Mouse (Mus musculus) spleen, postnatal 10 days (tissue): Measurements from ENCODE around the gene Fryl.

ENCODE experiments used
- DNase-seq, 2 experiments: peaks; one replicate each; pipeline ENCODE4 v3.0.0; 2021 to 2022; ENCODE audit warnings: low spot score in 2 of 2

Gene Fryl

DNA sequence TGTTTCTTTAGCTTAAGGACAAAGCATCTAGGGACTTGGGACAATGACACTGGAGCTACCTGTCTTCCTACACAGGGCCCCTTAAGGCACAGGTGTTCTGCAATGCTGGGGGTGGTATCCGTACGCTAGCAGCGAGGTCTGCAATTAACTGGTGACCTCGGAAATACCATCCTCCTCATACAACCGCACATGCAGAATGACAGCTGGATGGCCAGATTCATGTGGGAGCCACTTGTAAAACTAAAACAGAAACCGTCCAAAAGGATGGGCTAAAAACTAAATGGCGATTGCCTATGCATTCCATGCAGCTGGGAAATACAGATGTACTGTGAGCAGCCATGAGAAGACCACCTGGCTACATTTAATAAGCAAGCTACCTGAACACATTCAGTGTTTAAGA is 34.6 kb downstream of the Fryl start:
- DNase-seq, result no peak

DNA sequence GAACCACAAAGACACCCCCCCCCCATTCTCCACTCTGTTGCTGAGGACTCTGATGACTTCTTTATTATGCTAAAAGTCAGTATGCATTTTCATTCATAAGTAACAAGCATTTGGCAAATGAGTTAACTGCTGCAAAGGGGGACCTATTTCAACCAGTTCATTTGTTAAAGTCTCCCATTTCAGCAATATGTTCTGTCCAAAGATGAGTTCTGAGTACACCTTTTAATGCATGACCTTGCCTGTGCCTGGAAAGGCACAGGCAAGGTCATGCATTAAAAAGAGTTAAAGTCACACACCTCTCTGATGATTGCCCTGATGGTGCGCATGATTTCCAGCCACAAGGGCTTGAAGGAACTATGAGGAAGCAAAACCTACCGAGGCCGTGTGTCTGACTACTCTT is 36.7 kb downstream of the Fryl start:
- DNase-seq, result no peak

DNA sequence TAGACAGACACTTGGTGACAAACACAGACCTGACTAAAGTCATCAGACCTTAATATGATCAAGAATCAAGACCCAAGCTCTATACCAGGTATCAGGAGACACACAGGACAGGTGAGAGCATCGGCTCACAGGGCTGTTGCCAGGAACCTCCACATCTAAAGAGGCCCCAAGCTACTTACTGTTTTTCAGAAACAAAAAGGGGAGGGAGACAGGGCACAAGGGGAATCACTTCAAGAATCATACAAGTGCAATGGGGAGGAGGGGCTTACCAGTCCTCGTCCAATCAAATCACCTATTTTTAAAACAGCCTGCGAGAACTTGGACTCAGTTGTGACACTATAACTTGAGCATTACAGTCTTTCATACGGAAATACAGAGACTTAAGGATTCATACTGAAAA is 38.4 kb downstream of the Fryl start:
- DNase-seq, result no peak

DNA sequence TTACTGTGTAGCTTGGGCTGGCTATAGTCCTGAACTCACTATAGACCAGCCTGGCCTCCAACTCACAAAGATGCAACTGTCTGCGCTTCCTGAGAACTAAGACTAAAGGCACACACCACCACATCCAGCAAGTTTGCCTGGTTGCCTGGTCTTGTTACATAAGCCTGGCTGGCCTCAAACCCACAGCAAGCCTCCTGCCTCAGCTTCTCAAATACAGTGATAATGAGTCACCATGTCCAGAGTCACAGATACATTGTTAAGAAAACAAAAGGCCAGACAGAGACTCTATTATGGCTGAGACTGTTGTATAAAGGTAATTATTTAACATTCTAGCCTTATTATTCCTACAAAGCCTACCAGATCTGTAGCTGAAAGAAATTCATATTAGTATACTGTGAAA is 39.3 kb downstream of the Fryl start:
- no peak for DNase-seq

DNA sequence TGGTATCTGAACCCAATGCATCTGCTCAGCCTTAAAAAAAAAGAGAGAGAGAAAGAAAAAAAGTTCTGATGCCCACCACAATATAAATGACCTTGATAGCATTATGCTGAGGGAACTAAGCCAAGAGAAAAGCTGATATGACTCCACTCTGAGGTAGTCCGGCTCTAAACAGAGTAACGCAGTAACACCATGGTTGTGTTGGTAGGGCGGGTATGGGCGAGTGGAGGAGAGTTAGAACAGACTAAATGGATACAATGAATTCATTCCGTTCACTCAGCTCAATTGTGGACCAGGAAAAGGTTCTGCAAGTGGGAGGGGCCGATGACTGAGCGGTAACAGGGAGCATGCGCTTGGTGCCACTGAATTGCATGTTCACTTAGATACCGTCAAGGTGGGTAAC is 40.4 kb downstream of the Fryl start:
- no peak for DNase-seq

DNA sequence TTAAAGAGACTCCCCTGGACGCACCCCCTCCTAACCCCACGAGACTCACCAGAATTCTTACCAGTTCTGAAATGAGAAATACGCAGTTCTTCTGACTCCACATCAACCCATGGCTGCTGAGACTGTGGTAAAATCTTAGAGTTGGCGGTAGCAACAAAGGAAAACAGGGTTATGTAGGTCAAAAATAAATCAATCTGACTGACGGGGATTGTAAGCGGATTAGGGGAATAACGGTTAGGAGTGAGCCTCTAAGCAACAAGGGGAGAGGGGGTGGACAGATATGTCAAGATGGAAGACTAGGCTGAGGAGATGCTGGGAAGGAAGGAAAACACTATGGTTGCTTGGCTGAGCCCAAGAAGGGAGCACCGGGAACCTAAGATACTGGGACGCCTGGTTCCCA is 44.0 kb downstream of the Fryl start:
- DNase-seq, result no peak

DNA sequence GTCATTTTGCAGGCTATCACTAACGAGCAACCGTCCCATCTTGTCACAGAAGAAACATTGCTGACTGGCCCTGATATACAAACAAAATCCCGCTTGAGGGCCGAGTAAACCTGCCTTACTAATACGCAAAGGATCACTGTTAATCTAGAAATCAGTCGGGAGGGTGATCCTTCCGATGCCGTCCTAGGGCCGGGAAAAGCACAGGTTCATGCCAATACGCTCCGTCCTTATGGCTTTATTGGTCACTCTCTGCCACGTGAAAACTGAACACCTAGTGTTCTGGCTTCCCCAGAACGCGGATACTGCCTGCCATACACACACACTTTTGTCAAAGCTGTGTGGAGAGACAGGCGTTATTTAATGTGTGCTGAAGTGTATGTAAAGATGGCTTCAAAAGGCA is 44.5 kb downstream of the Fryl start:
- DNase-seq, result no peak

DNA sequence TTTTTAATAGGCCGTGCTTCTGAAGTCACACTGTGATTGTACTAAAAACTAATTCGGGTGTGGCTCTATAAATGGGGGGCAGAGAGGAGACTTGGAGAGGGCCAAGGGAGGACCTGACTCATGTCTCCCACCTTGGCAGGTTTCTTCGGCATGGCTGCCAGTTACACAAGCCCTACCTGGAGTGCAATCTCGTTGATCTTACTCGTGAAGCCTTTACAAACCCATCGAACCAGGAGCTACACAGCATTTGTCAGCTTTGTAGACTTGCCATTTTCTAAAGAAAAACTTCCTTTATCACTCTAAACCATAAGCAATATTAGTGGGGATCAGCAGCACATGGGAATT is 45.5 kb downstream of the Fryl start:
- no peak for DNase-seq

DNA sequence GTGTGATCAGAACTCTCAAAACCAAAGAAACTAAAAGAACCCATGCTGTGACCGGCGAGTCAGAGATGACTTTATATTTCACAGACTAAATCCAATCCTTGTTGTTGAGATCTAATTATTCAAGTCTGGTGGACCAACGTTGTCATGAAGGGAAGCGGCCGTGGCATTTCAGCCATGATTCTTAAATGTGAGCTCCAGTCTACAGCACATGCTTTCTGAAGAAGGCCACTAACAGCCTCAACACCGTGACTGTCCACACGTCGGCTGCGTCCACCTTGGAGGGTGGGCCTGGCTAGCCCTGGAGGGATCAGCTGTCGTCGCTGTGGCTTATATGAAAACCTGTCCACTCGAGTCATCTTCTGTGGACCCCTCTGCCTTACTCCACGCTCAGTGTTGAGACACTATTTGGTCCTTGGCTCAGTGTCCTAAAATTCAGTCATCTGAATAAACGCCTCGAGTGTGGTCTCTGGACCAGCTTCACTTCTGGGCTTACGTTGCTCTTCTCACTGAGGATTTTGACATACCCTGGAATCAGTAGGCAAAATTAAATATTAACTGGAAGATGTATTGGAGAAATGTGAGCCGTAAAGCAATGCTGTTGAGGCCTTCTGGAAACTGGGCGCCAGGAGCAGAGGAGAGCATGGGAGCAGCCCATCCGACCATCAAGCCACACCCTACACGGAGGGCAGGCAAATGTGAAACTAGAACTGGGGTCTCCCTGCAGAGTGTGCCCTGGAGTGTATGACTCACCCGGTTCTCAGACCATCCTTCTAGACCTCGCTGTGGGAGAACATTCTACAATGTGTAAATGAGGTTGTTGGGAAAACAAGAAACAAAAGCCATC is 46.1 kb downstream of the Fryl start:
- no peak for DNase-seq

DNA sequence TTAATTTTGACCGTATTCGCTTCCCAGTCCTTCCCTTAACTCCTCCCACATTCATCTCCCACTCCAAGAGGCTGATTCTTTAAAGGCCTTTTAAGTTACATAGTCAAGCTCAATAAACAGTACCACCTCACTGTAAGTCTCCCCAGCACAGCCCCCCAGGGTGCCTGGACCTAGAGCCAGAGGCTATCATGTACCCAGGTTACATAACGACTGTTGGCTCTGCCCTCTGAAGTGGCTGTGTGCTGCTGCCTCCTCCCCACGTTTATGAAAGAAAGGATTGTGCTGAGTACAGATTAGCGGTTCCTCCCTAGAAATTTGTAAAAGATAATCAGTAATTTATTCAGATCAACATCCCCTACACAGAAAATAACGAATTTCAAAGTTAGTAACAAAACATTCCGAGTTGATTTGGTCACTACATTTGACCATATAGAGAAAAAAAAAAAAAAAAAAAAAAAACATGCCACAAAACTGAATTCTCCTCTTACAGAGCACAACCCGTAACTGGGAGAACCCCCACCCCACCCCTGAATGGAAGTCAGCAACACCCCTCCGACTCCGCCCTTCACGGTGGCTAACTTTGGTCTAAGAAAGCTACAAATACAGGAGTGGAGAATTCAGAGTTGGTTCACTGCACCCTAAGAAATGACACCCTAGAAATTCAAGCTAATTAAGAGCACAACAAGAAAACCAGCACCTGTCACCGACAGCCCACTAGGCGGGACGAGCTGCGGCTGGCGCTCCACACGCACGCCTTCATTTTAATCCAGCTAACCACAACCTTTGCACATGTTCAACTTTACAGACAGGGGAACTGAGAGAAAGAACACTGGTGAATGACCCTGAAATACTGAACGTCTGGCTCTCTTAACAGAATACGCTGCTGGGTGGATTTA is 47.0 kb downstream of the Fryl start:
- DNase-seq, result peak in 1 of 2 experiments; percentile 68

DNA sequence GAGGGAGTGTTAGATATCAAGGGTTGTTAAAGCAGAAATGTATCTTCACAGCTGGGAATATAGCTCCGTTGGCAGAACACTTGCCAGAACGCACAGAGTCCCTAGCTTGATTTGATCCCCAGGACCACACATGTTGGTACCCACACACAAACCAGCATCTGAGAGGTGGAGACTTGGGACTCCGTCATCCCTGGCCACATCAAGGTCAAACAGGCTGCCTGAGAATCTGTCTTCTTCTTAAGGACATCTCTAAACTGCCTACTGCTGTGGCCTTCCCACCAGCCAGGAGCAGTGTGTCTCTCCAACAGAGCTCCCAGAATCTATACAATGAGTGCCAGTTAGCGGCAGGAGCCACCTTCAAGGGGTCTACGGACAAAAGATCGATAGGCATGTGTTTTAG is 47.8 kb downstream of the Fryl start:
- no peak for DNase-seq

DNA sequence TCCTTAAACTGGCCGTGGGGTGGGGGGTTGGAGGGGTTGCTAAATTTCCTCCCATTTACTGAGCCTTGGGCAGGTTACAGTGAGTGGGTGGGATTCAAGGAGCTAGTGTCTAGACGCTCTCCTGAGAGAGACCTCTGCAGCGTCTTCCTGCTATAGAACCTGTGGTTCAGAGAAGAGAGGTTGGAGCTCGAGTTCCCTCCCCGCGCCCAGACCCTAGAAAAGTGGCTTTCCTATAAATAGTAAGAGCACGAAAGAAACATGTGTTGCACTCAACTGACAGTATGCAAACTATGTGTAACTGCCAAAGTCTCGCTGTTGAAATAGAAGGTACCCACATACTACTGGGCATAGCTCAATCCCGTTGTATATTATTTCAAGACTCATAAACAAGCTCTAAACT is 49.7 kb downstream of the Fryl start:
- DNase-seq, result peak in 1 of 2 experiments; percentile 37

DNA sequence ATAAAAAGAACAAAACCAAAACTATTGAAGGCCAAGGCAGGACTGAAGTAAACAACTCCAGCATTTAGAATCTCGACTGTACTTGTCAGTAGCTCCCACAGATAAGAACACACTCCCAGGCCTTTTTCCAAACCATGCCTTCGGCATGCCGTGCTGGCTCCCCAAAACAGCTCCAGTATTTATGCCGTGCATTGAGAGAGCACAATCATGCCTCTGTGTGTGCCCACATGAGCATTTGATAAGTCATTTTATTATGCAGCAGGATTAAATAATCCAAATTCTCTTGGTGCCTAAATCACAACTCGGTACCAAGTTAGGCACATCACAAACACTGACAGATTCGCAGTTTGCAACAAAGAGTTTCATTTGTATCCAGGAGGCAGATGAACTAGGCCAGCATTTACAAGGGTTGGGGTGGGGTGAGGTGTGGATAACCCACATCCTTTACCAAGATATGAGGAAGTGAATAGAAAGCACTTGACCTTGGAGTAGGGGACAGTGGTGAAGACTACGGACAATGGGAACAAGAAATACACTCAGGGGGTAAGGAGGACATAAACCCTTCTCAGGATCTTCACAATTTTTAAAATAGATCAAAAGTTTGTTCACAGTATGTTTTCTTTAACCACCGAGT is 50.3 kb downstream of the Fryl start:
- DNase-seq, result no peak

DNA sequence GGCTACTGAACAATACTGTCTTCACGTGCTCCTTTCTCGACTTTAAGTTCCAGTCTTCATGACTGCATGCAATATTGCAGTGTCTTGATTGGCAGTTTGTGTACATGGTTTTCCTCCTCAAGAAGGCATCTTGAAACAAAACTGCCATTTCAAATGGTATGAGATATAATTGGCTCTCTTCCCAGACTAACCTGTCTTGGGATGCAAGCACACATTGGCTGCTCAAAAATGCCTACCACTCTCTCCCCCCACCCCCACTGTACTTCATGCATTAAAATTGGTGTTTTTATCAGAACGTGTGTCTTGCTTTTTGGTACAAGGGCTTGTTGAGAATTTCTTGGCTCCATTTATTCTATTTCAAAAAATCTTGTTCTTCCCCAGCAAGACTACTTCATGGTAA is 51.4 kb downstream of the Fryl start:
- no peak for DNase-seq

DNA sequence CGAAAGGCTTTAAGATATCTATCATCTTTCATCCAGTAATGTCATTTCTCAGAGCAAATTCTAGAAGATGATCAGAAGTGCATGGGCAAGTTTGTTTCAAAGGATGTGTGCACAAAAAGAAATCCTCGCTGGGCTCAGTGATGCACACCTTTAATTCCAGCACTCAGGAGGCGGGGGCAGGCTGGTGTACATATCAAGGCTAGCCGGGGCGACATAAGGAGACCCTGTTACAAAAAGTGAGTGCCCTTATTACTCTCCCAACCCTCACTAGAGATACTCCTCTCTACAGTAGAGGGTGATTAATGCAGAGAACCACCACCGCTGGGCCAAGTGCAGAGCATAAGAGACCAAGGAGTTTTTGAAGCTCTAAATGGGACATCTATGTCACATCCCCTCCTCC is 53.9 kb downstream of the Fryl start:
- no peak for DNase-seq

DNA sequence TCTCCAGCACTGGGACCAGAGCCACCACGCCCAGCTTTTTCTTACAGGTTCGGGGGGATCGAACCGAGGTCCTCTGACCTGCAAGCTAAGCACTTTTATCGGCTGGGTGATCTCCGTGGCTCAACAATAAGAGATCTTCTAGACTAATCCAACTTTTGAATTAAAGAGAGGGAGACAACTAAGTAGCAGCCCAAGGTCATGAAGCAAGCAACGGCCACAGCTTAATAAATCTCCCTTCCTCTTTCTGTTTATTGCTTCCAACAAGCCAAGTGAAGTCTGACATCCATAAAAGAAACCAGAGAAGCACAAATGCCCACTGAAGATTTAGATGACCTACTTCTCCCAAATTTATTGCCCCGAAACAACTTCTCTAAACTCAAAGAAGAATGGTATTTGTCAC is 54.3 kb downstream of the Fryl start:
- no peak for DNase-seq

DNA sequence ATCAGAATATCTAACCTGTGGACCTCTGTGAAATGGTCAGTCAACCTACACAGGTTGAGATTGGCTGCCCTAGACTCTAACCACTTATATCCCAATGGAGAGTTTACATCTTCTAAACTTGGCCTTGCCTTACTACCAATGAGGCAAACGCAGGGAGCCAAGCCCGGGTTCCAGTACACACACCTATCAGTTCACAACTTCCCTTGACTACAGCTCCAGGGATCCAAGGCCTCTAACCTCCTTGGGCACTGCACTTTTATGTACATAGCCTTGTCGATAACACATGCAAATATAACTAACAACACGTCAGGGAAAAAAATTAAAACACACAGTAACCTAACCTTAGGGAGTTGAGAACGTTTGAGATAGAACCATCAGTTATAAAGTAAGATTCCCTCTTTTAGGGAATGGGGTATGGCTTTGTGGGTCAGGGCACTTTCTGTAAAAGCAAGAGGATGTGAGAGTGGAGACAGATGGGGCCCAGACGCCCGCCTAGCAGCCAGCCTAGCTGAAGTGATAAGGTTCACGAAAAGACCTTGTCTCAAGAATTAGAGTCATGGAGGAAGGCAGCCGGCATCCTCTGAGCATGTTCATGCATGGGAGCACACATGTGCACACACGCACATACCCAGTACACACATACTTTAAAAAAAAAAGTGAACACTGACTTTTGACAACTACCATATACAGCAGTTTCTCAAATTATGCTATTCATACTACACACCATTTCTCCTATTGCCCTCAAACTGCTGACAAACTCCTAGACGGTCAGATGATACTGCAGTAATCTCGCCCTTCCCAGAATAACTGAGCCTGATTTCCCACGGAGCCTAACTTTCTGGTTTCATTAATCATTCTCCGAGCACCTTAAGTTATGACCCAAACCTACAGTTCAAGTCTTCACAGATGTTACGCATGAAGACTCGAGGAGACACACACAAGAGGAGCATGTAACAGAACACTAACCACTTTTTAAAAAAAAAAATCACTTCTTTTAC is 55.7 kb downstream of the Fryl start:
- peak in 1 of 2 experiments; percentile 32 for DNase-seq

DNA sequence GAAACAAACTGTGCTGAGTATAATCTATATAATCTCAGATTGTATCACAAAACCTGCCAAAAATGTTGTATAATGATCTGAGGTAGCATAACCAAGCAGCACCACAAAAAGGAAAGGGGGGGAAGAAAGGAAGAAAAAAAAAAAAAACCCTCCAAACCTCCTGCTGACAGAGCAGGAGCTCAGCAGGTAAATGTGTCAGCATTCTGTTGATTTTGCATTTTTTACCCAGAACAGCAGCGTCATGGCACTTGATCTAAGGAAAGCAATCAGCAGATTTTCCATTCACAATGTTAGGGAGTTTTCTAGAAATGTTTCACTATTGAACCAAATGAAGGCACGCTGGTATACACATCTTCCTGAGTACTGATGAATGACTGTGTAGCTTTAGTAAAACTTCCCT is 56.8 kb downstream of the Fryl start:
- no peak for DNase-seq

DNA sequence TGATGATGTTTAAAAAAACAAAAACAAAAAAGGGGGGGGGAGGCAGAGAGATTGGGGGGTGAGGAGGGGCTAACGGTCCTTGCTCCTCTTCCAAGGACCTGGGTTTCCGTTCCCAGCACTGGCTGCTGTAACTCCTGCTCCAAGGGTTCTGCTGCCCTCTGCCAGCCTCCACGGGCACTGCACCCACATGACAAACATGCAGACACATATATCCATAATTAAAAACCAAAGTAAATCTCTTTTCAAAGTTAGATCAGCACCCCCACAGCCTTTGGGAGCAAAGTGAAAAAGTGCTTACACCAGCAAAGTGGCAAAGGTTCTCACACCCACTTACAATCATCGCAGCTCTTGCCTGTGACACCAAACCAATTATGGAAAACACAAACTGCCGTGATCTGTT is 57.7 kb downstream of the Fryl start:
- peak in 1 of 2 experiments; percentile 55 for DNase-seq

DNA sequence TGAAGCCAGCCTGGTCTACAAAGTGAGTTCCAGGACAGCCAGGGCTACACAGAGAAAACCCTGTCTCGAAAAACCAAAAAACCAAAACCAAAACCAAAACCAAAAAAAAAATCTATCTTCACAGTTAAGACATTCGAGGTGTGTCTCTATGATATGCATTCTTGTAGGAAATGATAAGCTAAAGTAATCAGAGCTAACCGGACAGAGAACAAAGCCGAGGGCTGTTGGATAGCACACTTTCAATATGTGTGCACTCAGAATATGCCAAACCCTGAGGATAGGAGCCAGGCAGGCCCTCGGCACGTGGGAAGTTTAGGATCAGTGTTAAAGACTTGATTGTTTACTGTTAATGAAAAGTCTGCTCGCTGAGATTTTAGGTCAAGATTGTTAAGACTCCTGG is 58.6 kb downstream of the Fryl start:
- no peak for DNase-seq

DNA sequence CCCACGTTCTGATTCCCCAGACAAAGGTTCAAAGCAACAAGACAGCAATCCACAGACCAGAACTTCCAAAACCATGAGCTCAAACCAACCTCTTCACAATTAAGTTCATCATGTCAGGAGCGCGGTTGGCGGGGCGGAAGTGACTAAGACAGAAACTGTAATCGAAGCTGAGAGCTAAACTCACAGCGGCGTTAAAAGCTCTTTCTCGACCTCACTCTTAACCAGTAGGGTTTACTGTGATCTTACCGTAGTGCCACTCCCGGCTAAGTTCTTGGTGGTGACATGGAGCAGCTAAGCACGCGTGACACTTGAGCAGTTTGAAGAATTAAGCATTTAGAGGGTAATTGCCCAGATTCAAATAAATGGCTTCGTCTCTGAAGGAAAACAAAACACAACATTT is 61.7 kb downstream of the Fryl start:
- no peak for DNase-seq
